Mouse (Mus musculus) left cerebral cortex, postnatal 36 days (tissue): ENCODE data around the gene Tex19.2. TPM values are rescaled to one million over a fixed set of nuclear protein-coding genes. Genes with fewer than 3 reads are reported as not detected.
"Not testable (repeated sequence)": the region's sequence is repeated elsewhere in the genome, so short reads cannot be mapped to it uniquely, and the experiment has no call there.

ENCODE experiments used
- DNase-seq, 2 experiments: peaks; one replicate each; pipeline ENCODE4 v3.0.0; 2021 to 2022; ENCODE audit warnings: low spot score in 2 of 2, mixed read lengths in 1 of 2
- intact Hi-C: fragments of 180-260 bp; cut with DNase I; formaldehyde crosslinking; loops from one replicate; pipeline ENCODE4 v1.15.1; 2025
- total RNA-seq, 2 experiments: library from RNA; stranded (reverse); gene quantifications; 2 replicates each; pipeline ENCODE4 v1.2.3; 2021

The Tex19.2 gene
- total RNA-seq, 2 experiments from 2014 or later, result not detected

- no peak for DNase-seq
- intact Hi-C loops, result no loop called here
Measured at GRCm38 (mm10) chr11:121075655-121076054, 42.8 kb downstream of the Tex19.2 start.

DNA sequence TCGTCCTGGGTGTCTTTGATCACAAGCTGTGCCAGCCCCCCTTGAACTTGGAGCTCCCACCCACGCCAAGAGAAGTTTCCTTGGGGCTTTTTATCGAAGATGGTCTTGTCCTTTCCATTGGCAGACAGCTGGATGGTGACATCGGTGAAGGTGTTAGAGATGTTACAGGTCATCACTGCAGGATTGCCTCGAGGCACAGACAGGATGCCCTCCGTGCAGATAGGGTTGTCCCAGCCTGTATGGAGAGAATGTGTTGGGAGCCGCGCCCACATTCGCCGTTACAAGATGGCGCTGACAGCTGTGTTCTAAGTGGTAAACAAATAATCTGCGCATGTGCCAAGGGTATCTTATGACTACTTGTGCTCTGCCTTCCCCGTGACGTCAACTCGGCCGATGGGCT is 48.8 kb downstream of the Tex19.2 start:
- DNase-seq, intact Hi-C loops: not testable (repeated sequence)

- intact Hi-C loops, result no loop called here
Measured at GRCm38 (mm10) chr11:121067895-121068294, 50.6 kb downstream of the Tex19.2 start.

More at GRCm38 (mm10) chr11:121067895-121068294, 50.6 kb downstream of the Tex19.2 start:
- DNase-seq, result no peak

Other genes starting within 250 kb of the Tex19.2 start
- 10 to 100 TPM in 1 of 2 experiments, 1 to 10 TPM in 1; 6.2 to 10.7 TPM for gene Ccdc57, start 185.8 kb downstream of the Tex19.2 start, total RNA-seq
- 1 to 10 TPM; 3.5 to 5.5 TPM for gene Slc16a3, start 170.2 kb downstream of the Tex19.2 start, total RNA-seq
- gene Csnk1d, start 127.3 kb downstream of the Tex19.2 start, total RNA-seq, result 100 to 1,000 TPM; 113 to 115 TPM
- 1 to 10 TPM; 2.1 TPM for gene Cd7, start 79.3 kb downstream of the Tex19.2 start, total RNA-seq
- gene Sectm1b, start 55.1 kb downstream of the Tex19.2 start, total RNA-seq, result not detected
- not detected for gene Sectm1a, start 37.5 kb downstream of the Tex19.2 start, total RNA-seq
- not detected for gene Tex19.1, start 27.5 kb upstream of the Tex19.2 start, total RNA-seq
- gene Uts2r, start 41.6 kb upstream of the Tex19.2 start, total RNA-seq, result not detected
- gene Hexdc, start 85.8 kb upstream of the Tex19.2 start, total RNA-seq, result 10 to 100 TPM; 24.5 to 28.6 TPM
- 1 to 10 TPM; 7.9 to 8.0 TPM for gene Ogfod3, start 86.0 kb upstream of the Tex19.2 start, total RNA-seq
- gene Cybc1, start 110.6 kb upstream of the Tex19.2 start, total RNA-seq, result 10 to 100 TPM; 20.4 to 27.7 TPM
- gene Narf, start 118.6 kb upstream of the Tex19.2 start, total RNA-seq, result 10 to 100 TPM; 48.1 to 62.7 TPM
- gene Foxk2, start 141.3 kb upstream of the Tex19.2 start, total RNA-seq, result 10 to 100 TPM; 85.1 to 89.9 TPM
- gene Wdr45b, start 235.8 kb upstream of the Tex19.2 start, total RNA-seq, result 10 to 100 TPM; 60.4 to 62.2 TPM